Comparison of ENCODE assay signal across 20 mouse cellular contexts in genomic region chr3:133319795-133320194, GRCm38 (mm10).
"Had no signal": no experiment of that assay in that cellular context is flagged by ENCODE, and none has a peak within 500 bp of the region (broad histone marks: within the 10 kb centered on the region; RNA-seq: fewer than 3 reads in every experiment).

No protein-coding gene starts in this region.

- H3K36me3 ChIP-seq: lung, embryonic 15.5 days; midbrain, embryonic 15.5 days; stomach, embryonic 15.5 days had no signal

- H3K9ac ChIP-seq: limb, embryonic 12.5 days; liver, embryonic 12.5 days; liver, embryonic 15.5 days; lung, embryonic 15.5 days; midbrain, embryonic 12.5 days; midbrain, embryonic 15.5 days; neural tube, embryonic 13.5 days; stomach, embryonic 15.5 days had no signal

- H3K4me1 ChIP-seq: liver, embryonic 12.5 days; liver, embryonic 15.5 days; lung, embryonic 15.5 days; midbrain, embryonic 12.5 days; midbrain, embryonic 15.5 days; neural tube, embryonic 13.5 days; stomach, embryonic 15.5 days had no signal

- H3K4me2 ChIP-seq: limb, embryonic 12.5 days; liver, embryonic 12.5 days; liver, embryonic 15.5 days; lung, embryonic 15.5 days; midbrain, embryonic 12.5 days; midbrain, embryonic 15.5 days; neural tube, embryonic 13.5 days; stomach, embryonic 15.5 days had no signal

- H3K9me3 ChIP-seq: limb, embryonic 12.5 days; liver, embryonic 12.5 days; liver, embryonic 15.5 days; lung, embryonic 15.5 days; midbrain, embryonic 12.5 days; midbrain, embryonic 15.5 days; neural tube, embryonic 13.5 days; stomach, embryonic 15.5 days had no signal

- H3K4me3 ChIP-seq: layer of hippocampus, adult 2 months; limb, embryonic 12.5 days; liver, embryonic 12.5 days; liver, embryonic 15.5 days; lung, embryonic 15.5 days; midbrain, embryonic 12.5 days; midbrain, embryonic 15.5 days; myocyte; neural tube, embryonic 13.5 days; stomach, embryonic 15.5 days had no signal

- DNase-seq: kidney, adult 2 months; kidney, postnatal 25 days; layer of hippocampus, adult 9-11 months; liver; lung, postnatal 4 days; retina, postnatal 1 day; right cerebral cortex, postnatal 25 days; spleen, adult 18-20 months; thymus, postnatal 25 days had no signal

- H3K27ac ChIP-seq: kidney, postnatal 0 days; layer of hippocampus, adult 2 months; limb, embryonic 12.5 days; liver, embryonic 12.5 days; liver, embryonic 15.5 days; lung, embryonic 15.5 days; midbrain, embryonic 12.5 days; midbrain, embryonic 15.5 days; neural tube, embryonic 13.5 days; stomach, embryonic 15.5 days had no signal

- H3K27me3 ChIP-seq: limb, embryonic 12.5 days; liver, embryonic 12.5 days; liver, embryonic 15.5 days; lung, embryonic 15.5 days; midbrain, embryonic 12.5 days; midbrain, embryonic 15.5 days; neural tube, embryonic 13.5 days; stomach, embryonic 15.5 days had no signal

- ATAC-seq: liver, embryonic 12.5 days; midbrain, embryonic 15.5 days had no signal
